Comparison of ENCODE assay signal across 9 mouse cellular contexts in genomic region chr1:120258744-120259143, GRCm38 (mm10). TPM values are rescaled to one million over a fixed set of nuclear protein-coding genes. Genes with fewer than 3 reads are reported as not detected.
A peak's percentile ranks its signal among the peaks of the same experiment; 100 is the strongest.
DNase-seq lines count a peak whose midpoint lies in the region; ATAC-seq and TF ChIP-seq lines count a peak whose summit lies in the region.
"Had no signal": no experiment of that assay in that cellular context is flagged by ENCODE, and none has a peak within 500 bp of the region (broad histone marks: within the 10 kb centered on the region; RNA-seq: fewer than 3 reads in every experiment).

No protein-coding gene starts in this region.

- intact Hi-C loops in gastrocnemius, postnatal 36 days (cut with DNase I): no loop called here

- peak overlapping the region; percentile 91 for H3K9ac ChIP-seq in liver, embryonic 13.5 days
- no peak overlapping the region for H3K9ac ChIP-seq in forebrain, embryonic 15.5 days (replicated peaks)
- H3K9ac ChIP-seq: lung, embryonic 14.5 days had no signal

- ATAC-seq in G1E (ENCODE audit: extremely low read depth, insufficient number of reproducible peaks, low FRiP score, poor library complexity, severe bottlenecking): peak; percentile 58
- ATAC-seq in liver, embryonic 13.5 days (ENCODE audit: low read depth): peak; percentile 34
- no peak for ATAC-seq in forebrain, embryonic 15.5 days (replicated peaks)

- peak overlapping the region; percentile 93 for H3K4me2 ChIP-seq in liver, embryonic 13.5 days
- H3K4me2 ChIP-seq in forebrain, embryonic 15.5 days (replicated peaks): no peak overlapping the region
- H3K4me2 ChIP-seq: lung, embryonic 14.5 days had no signal

- no peaks in the 10 kb centered on the region for H3K9me3 ChIP-seq in G1E (replicated peaks)
- no peaks in the 10 kb centered on the region for H3K9me3 ChIP-seq in liver, embryonic 13.5 days (replicated peaks)
- H3K9me3 ChIP-seq in forebrain, embryonic 15.5 days: no peaks in the 10 kb centered on the region

- DNase-seq in 3134 (ENCODE audit: extremely low read depth, insufficient read length, low spot score): peak; percentile 87
- peak; percentile 67 for DNase-seq in G1E (ENCODE audit: low spot score)
- DNase-seq in gastrocnemius, postnatal 36 days: peak; percentile 38 to 46
- peak; percentile 55 for DNase-seq in liver, embryonic 13.5 days
- DNase-seq in adrenal gland, adult 2 months: no peak
- no peak for DNase-seq in lung, postnatal 4 days
- DNase-seq in thymus, adult 2 months: no peak
- DNase-seq: lung, embryonic 14.5 days had no signal

- peak overlapping the region; percentile 97 for H3K27ac ChIP-seq in liver, embryonic 13.5 days
- H3K27ac ChIP-seq in forebrain, embryonic 15.5 days (replicated peaks): no peak overlapping the region
- H3K27ac ChIP-seq in thymus, adult 2 months (ENCODE audit: control insufficient read depth, insufficient read depth, low read length): no peak overlapping the region

- no peaks in the 10 kb centered on the region for H3K27me3 ChIP-seq in G1E (ENCODE audit: insufficient read depth, low read length)
- no peaks in the 10 kb centered on the region for H3K27me3 ChIP-seq in liver, embryonic 13.5 days
- no peaks in the 10 kb centered on the region for H3K27me3 ChIP-seq in forebrain, embryonic 15.5 days
- H3K27me3 ChIP-seq in thymus, adult 2 months (ENCODE audit: control insufficient read depth, insufficient read depth, low read length): no peaks in the 10 kb centered on the region

- 11% methylated on average over 9 of the region's 9 CpGs for WGBS in liver, embryonic 13.5 days (ENCODE audit: insufficient replicate concordance)
- 57% methylated on average over 9 of the region's 9 CpGs for WGBS in forebrain, embryonic 15.5 days
- WGBS in thymus, adult 2 months: 24% methylated on average over 9 of the region's 9 CpGs

- peaks cover 94% of the 10 kb centered on the region for H3K4me1 ChIP-seq in G1E (ENCODE audit: insufficient read depth, low read depth, low read length)
- H3K4me1 ChIP-seq in liver, embryonic 13.5 days (replicated peaks): peaks cover 89% of the 10 kb centered on the region
- H3K4me1 ChIP-seq in forebrain, embryonic 15.5 days: no peaks in the 10 kb centered on the region
- H3K4me1 ChIP-seq in thymus, adult 2 months (replicated peaks; ENCODE audit: control insufficient read depth, insufficient read depth, low read length): 0 out of 2 replicates have a peak, but pooled peaks cover 3% of the 10 kb centered on the region

- no peak for TF ChIP-seq CTCF in G1E (IDR thresholded peaks at IDR 0.05; ENCODE audit: low read depth, low read length)
- TF ChIP-seq CTCF in thymus, adult 2 months (IDR thresholded peaks at IDR 0.05; ENCODE audit: borderline replicate concordance, control insufficient read depth, extremely low read depth, insufficient read depth, low read length, poor library complexity): no peak

- H3K4me3 ChIP-seq in G1E (ENCODE audit: low read depth, low read length): peak overlapping the region; percentile 69
- H3K4me3 ChIP-seq in liver, embryonic 13.5 days (replicated peaks): peak overlapping the region; percentile 43
- no peak overlapping the region for H3K4me3 ChIP-seq in forebrain, embryonic 15.5 days
- H3K4me3 ChIP-seq in thymus, adult 2 months (ENCODE audit: control insufficient read depth, insufficient read depth, low read length): no peak overlapping the region

- peaks cover 74% of the 10 kb centered on the region for H3K36me3 ChIP-seq in G1E (replicated peaks)
- peaks cover 53% of the 10 kb centered on the region for H3K36me3 ChIP-seq in liver, embryonic 13.5 days
- no peaks in the 10 kb centered on the region for H3K36me3 ChIP-seq in forebrain, embryonic 15.5 days
- H3K36me3 ChIP-seq in thymus, adult 2 months (ENCODE audit: control insufficient read depth, insufficient read depth, low read length): no peaks in the 10 kb centered on the region

- no peak for TF ChIP-seq POLR2A in thymus, adult 2 months (IDR thresholded peaks at IDR 0.05; ENCODE audit: control insufficient read depth, extremely low read depth, insufficient read depth, low read length, poor library complexity)

RNA-seq across cellular contexts. Expression of gene Steap3, which starts 13.8 kb away (rescaled TPM):
- 25.3 and 28.5 TPM in 2 replicates for total RNA-seq in G1E (2014; fragmentation: Nextera tagmentation)
- 10.2 and 11.8 TPM in 2 replicates for total RNA-seq in G1E (2017)
- polyA plus RNA-seq in G1E (2012): 67.2 and 71.7 TPM in 2 replicates
- 10 to 100 TPM; 17.8 to 19.2 TPM for total RNA-seq in gastrocnemius, postnatal 36 days (2021)
- 46.7 and 49.5 TPM in 2 replicates for polyA plus RNA-seq in liver, embryonic 13.5 days (2015; fragmentation: Nextera tagmentation; extraction: Ambion mirVana)
- total RNA-seq in adrenal gland, adult 2 months (2021): 10 to 100 TPM; 34.5 to 38.1 TPM
- polyA plus RNA-seq in adrenal gland, adult 2 months (2012; rRNA removed): 62.3 and 76.9 TPM in 2 replicates
- polyA plus RNA-seq in forebrain, embryonic 15.5 days (2015; fragmentation: Nextera tagmentation; extraction: Ambion mirVana): 2.2 TPM in 2 replicates
- 19.4 and 24.2 TPM in 2 replicates for polyA plus RNA-seq in thymus, adult 2 months (2012; rRNA removed)

Comparison
In these comparisons a context has a peak if more than half of its experiments do, and no peak if none do; other contexts are left out.
1. DNase-seq: peak in 3134 (single experiment), G1E (single experiment), gastrocnemius, postnatal 36 days (2 of 2) and liver, embryonic 13.5 days (single experiment); none in adrenal gland, adult 2 months (single experiment), lung, postnatal 4 days (0 of 2) and thymus, adult 2 months (single experiment).
2. H3K4me3 ChIP-seq: peak in G1E (single experiment) and liver, embryonic 13.5 days (single experiment); none in forebrain, embryonic 15.5 days (single experiment) and thymus, adult 2 months (single experiment).